Mouse (Mus musculus): Measurements from ENCODE around the gene Gm7978. TPM values are rescaled to one million over a fixed set of nuclear protein-coding genes. Genes with fewer than 3 reads are reported as not detected.
"Not testable (repeated sequence)": the region's sequence is repeated elsewhere in the genome, so short reads cannot be mapped to it uniquely, and the experiment has no call there.

Gene Gm7978
- polyA plus RNA-seq (2015; fragmentation: Nextera tagmentation; extraction: Ambion mirVana), result not detected in 2 replicates

DNA sequence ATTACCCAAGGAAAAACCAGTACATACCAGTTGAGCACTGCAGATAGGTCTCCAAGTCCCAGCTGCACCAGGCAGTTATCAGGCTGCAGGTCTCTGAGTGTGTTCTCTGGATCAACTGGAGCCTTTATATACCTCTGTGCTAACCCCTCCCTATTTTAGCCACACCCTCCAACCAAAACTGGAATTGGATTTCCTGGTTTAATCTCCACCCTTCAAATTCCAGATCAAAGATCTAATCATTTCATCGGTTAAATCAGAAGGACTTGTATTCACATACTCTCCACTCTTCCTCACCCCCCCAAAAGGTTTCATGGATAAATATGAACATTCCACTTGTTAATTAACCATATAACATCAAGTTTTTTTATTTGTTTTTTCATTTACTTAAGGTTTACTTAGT is at the start of gene Gm7978:
Gm7978 (minus strand) TSS at position 101 of the 400 bp plus-strand sequence.
- not testable (repeated sequence) for H3K27ac ChIP-seq; H3K9ac ChIP-seq; ATAC-seq (ENCODE audit: borderline replicate concordance, extremely low read depth, low FRiP score, low TSS enrichment); H3K9me3 ChIP-seq; H3K27me3 ChIP-seq; H3K4me1 ChIP-seq; H3K36me3 ChIP-seq; H3K4me2 ChIP-seq; H3K4me3 ChIP-seq
- no CpG with 5 or more reads among the region's 1 CpGs for WGBS

- not testable (repeated sequence) for H3K4me3 ChIP-seq; H3K9ac ChIP-seq; H3K36me3 ChIP-seq; H3K4me2 ChIP-seq; H3K27me3 ChIP-seq; H3K27ac ChIP-seq; ATAC-seq (ENCODE audit: borderline replicate concordance, extremely low read depth, low FRiP score, low TSS enrichment); H3K9me3 ChIP-seq; H3K4me1 ChIP-seq
- WGBS, result no CpG with 5 or more reads among the region's 2 CpGs
Measured at GRCm38 (mm10) chr5:95775690-95776089, 39.7 kb upstream of the Gm7978 start, which contains the start of gene E330014E10Rik. Gene E330014E10Rik (plus strand): TSS chr5:95775990.

DNA sequence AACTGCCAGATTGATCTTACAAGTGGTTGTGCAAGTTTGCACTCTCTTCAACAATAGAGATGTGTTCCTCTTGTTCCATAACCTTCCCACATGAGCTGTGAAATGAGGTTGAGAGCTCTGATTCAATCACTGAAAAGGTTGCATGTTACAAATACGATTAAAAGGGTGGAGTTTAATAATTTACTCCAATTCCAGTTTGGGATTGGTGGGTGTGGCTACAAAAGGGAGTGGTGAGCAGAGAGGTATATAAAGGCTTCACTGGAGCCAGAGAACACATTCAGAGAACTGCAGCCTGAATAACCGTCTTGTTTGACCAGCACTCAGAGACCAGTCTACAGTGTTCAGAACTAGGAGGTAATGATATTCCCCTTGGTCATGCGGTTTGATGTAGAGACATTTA is 5.7 kb upstream of the Gm7978 start, which contains the start of gene Gm7982:
Gm7982 (plus strand) TSS at position 301 of the 400 bp plus-strand sequence.
- not testable (repeated sequence) for H3K9me3 ChIP-seq; H3K27ac ChIP-seq; H3K4me3 ChIP-seq; H3K4me2 ChIP-seq; H3K27me3 ChIP-seq; H3K9ac ChIP-seq; H3K4me1 ChIP-seq; H3K36me3 ChIP-seq; ATAC-seq (ENCODE audit: borderline replicate concordance, extremely low read depth, low FRiP score, low TSS enrichment)
- WGBS, result no CpG with 5 or more reads among the region's 3 CpGs

Other genes with a start within 250 kb of the Gm7978 start
- not detected in 2 replicates for gene Gm3286, start 225.4 kb downstream of the Gm7978 start, polyA plus RNA-seq (2015; fragmentation: Nextera tagmentation; extraction: Ambion mirVana)
- gene Gm7971, start 141.3 kb downstream of the Gm7978 start, polyA plus RNA-seq (2015; fragmentation: Nextera tagmentation; extraction: Ambion mirVana), result not detected in 2 replicates
- not detected in 2 replicates for gene Gm7982, start 5.8 kb upstream of the Gm7978 start, polyA plus RNA-seq (2015; fragmentation: Nextera tagmentation; extraction: Ambion mirVana)
- not detected in 2 replicates for gene E330014E10Rik, start 39.8 kb upstream of the Gm7978 start, polyA plus RNA-seq (2015; fragmentation: Nextera tagmentation; extraction: Ambion mirVana)
- gene Cxcl13, start 220.8 kb upstream of the Gm7978 start, polyA plus RNA-seq (2015; fragmentation: Nextera tagmentation; extraction: Ambion mirVana), result 6.2 and 8.1 TPM in 2 replicates

All from lung, embryonic 15.5 days (tissue).